8 mouse cellular contexts compared by ENCODE assay signal in genomic region chr17:36110641-36111509, GRCm38 (mm10). TPM values are rescaled to one million over a fixed set of nuclear protein-coding genes. Genes with fewer than 3 reads are reported as not detected.
A peak's percentile ranks its signal among the peaks of the same experiment; 100 is the strongest.
DNase-seq lines count a peak whose midpoint lies in the region; ATAC-seq and TF ChIP-seq lines count a peak whose summit lies in the region.
"Not testable (repeated sequence)": the region's sequence is repeated elsewhere in the genome, so short reads cannot be mapped to it uniquely, and the experiment has no call there.
"Had no signal": no experiment of that assay in that cellular context is flagged by ENCODE, and none has a peak within 500 bp of the region (broad histone marks: within the 10 kb centered on the region; RNA-seq: fewer than 3 reads in every experiment).

No protein-coding gene starts in this region.

- DNase-seq in kidney, adult 18-20 months: peak; percentile 59
- DNase-seq in liver, adult 2 months (ENCODE audit: extremely low read depth, low read depth, low spot score): not testable (repeated sequence)
- peak; percentile 36 for DNase-seq in midbrain, embryonic 10.5 days (ENCODE audit: low spot score)
- DNase-seq in right cerebral cortex, adult 18-20 months: peak; percentile 31

- not testable (repeated sequence) for TF ChIP-seq POLR2A in bone marrow, adult 2 months (IDR thresholded peaks at IDR 0.05; ENCODE audit: borderline replicate concordance, control insufficient read depth, low read depth, low read length); embryonic fibroblast, embryonic 13.5 days (IDR thresholded peaks at IDR 0.05; ENCODE audit: low read depth, low read length); liver, adult 2 months (IDR thresholded peaks at IDR 0.05; ENCODE audit: extremely low read depth, insufficient read depth, low read length)

- 2% methylated on average over 57 of the region's 57 CpGs for WGBS in bone marrow, adult 2 months
- WGBS in heart, embryonic 13.5 days: under 1% methylated on average over 57 of the region's 57 CpGs
- 3% methylated on average over 57 of the region's 57 CpGs for WGBS in liver, adult 2 months
- WGBS in midbrain, embryonic 10.5 days: under 1% methylated on average over 57 of the region's 57 CpGs

- peak overlapping the region; percentile 73 for H3K4me2 ChIP-seq in heart, embryonic 13.5 days

- peak overlapping the region; percentile 51 for H3K4me3 ChIP-seq in bone marrow, adult 2 months (replicated peaks; ENCODE audit: control insufficient read depth, low read depth, low read length)
- peak overlapping the region; percentile 8 for H3K4me3 ChIP-seq in embryonic fibroblast, embryonic 13.5 days (ENCODE audit: insufficient read depth, low read length)
- H3K4me3 ChIP-seq in heart, embryonic 13.5 days: peak overlapping the region; percentile 46
- H3K4me3 ChIP-seq in liver, adult 2 months (ENCODE audit: insufficient read depth, low read depth, low read length): peak overlapping the region; percentile 54; the same call in 1 of the 2 replicates
- H3K4me3 ChIP-seq in midbrain, embryonic 10.5 days: peak overlapping the region; percentile 58

- H3K36me3 ChIP-seq in heart, embryonic 13.5 days; liver, adult 2 months (ENCODE audit: control insufficient read depth, insufficient read depth, low read length); midbrain, embryonic 10.5 days: not testable (repeated sequence)

- not testable (repeated sequence) for H3K79me2 ChIP-seq in liver, adult 2 months (ENCODE audit: control insufficient read depth, insufficient read depth, low read length)

- not testable (repeated sequence) for H3K4me1 ChIP-seq in bone marrow, adult 2 months (ENCODE audit: control insufficient read depth, insufficient read depth, low read length); embryonic fibroblast, embryonic 13.5 days (ENCODE audit: control insufficient read depth, insufficient read depth, low read length); heart, embryonic 13.5 days; liver, adult 2 months (ENCODE audit: control insufficient read depth, insufficient read depth, low read length)
- peaks cover 16% of the 10 kb centered on the region for H3K4me1 ChIP-seq in midbrain, embryonic 10.5 days

- H3K27me3 ChIP-seq in heart, embryonic 13.5 days (replicated peaks): peaks cover 60% of the 10 kb centered on the region
- not testable (repeated sequence) for H3K27me3 ChIP-seq in liver, adult 2 months (ENCODE audit: control insufficient read depth, insufficient read depth, low read length)
- H3K27me3 ChIP-seq in midbrain, embryonic 10.5 days (ENCODE audit: low read depth, poor library complexity, severe bottlenecking): peaks cover 43% of the 10 kb centered on the region

- H3K27ac ChIP-seq in bone marrow, adult 2 months (ENCODE audit: control insufficient read depth, insufficient read depth, low read depth, low read length, poor library complexity); embryonic fibroblast, embryonic 13.5 days (ENCODE audit: insufficient read depth, low read length); heart, embryonic 13.5 days (replicated peaks); liver, adult 2 months (replicated peaks; ENCODE audit: insufficient read depth, low read depth, low read length); midbrain, embryonic 10.5 days (replicated peaks): not testable (repeated sequence)

- ATAC-seq in heart, embryonic 13.5 days (ENCODE audit: extremely low read depth, insufficient number of reproducible peaks, low FRiP score, low TSS enrichment): not testable (repeated sequence)

- H3K9me3 ChIP-seq in heart, embryonic 13.5 days; midbrain, embryonic 10.5 days (replicated peaks): not testable (repeated sequence)

- not testable (repeated sequence) for TF ChIP-seq CTCF in bone marrow, adult 2 months (IDR thresholded peaks at IDR 0.05; ENCODE audit: control insufficient read depth, insufficient read depth, low read length); embryonic fibroblast, embryonic 13.5 days (IDR thresholded peaks at IDR 0.05; ENCODE audit: borderline replicate concordance, insufficient read depth, low read length)
- TF ChIP-seq CTCF in liver, adult 2 months (IDR thresholded peaks at IDR 0.05; ENCODE audit: low read depth, low read length): peak; percentile 22; the same call in 1 of the 2 replicates

- H3K9ac ChIP-seq in heart, embryonic 13.5 days: peak overlapping the region; percentile 59
- peak overlapping the region; percentile 31 for H3K9ac ChIP-seq in liver, adult 2 months (ENCODE audit: low read depth, low read length)

RNA-seq across cellular contexts. Expression of gene Gm19684, which starts 10.6 kb away (rescaled TPM):
- 1.2 TPM in 1 of 2 replicates, not detected in the other for polyA plus RNA-seq in bone marrow, adult 2 months (2011; ENCODE audit: insufficient read depth, insufficient read length, low replicate concordance, missing spikeins)
- polyA plus RNA-seq in embryonic fibroblast, embryonic 13.5 days (2011; ENCODE audit: insufficient read length, low read depth, missing spikeins): not detected in 2 replicates
- not detected in 2 replicates for polyA plus RNA-seq in heart, embryonic 13.5 days (2015; fragmentation: Nextera tagmentation; extraction: Ambion mirVana)
- total RNA-seq in liver, adult 2 months (2014; rRNA removed): 0.18 and 0.47 TPM in 2 replicates
- 0.10 and 0.11 TPM in 2 replicates for polyA plus RNA-seq in liver, adult 2 months (2012; rRNA removed)
- not detected in 2 replicates for polyA plus RNA-seq in midbrain, embryonic 10.5 days (2016; fragmentation: Nextera tagmentation; extraction: Ambion mirVana)

RNA-seq across cellular contexts. Expression of gene Gm7030, which starts 18.4 kb away (rescaled TPM):
- not detected in 2 replicates for polyA plus RNA-seq in bone marrow, adult 2 months (2011; ENCODE audit: insufficient read depth, insufficient read length, low replicate concordance, missing spikeins)
- polyA plus RNA-seq in embryonic fibroblast, embryonic 13.5 days (2011; ENCODE audit: insufficient read length, low read depth, missing spikeins): not detected in 2 replicates
- polyA plus RNA-seq in heart, embryonic 13.5 days (2015; fragmentation: Nextera tagmentation; extraction: Ambion mirVana): not detected in 2 replicates
- not detected in 2 replicates for total RNA-seq in liver, adult 2 months (2014; rRNA removed)
- not detected in 2 replicates for polyA plus RNA-seq in liver, adult 2 months (2012; rRNA removed)
- not detected in 2 replicates for polyA plus RNA-seq in midbrain, embryonic 10.5 days (2016; fragmentation: Nextera tagmentation; extraction: Ambion mirVana)
- total RNA-seq: adrenal gland, postnatal 14 days had no signal

RNA-seq across cellular contexts. Expression of gene Gm11127, which starts 52.7 kb away (rescaled TPM):
- not detected in 2 replicates for polyA plus RNA-seq in bone marrow, adult 2 months (2011; ENCODE audit: insufficient read depth, insufficient read length, low replicate concordance, missing spikeins)
- polyA plus RNA-seq in embryonic fibroblast, embryonic 13.5 days (2011; ENCODE audit: insufficient read length, low read depth, missing spikeins): not detected in 2 replicates
- not detected in 2 replicates for polyA plus RNA-seq in heart, embryonic 13.5 days (2015; fragmentation: Nextera tagmentation; extraction: Ambion mirVana)
- 0.13 TPM in 1 of 2 replicates, not detected in the other for total RNA-seq in liver, adult 2 months (2014; rRNA removed)
- polyA plus RNA-seq in liver, adult 2 months (2012; rRNA removed): 0.06 TPM in 1 of 2 replicates, not detected in the other
- not detected in 2 replicates for polyA plus RNA-seq in midbrain, embryonic 10.5 days (2016; fragmentation: Nextera tagmentation; extraction: Ambion mirVana)

RNA-seq across cellular contexts. Expression of gene Gm8909, which starts 57.5 kb away (rescaled TPM):
- 3.0 TPM in 1 of 2 replicates, not detected in the other for polyA plus RNA-seq in bone marrow, adult 2 months (2011; ENCODE audit: insufficient read depth, insufficient read length, low replicate concordance, missing spikeins)
- polyA plus RNA-seq in embryonic fibroblast, embryonic 13.5 days (2011; ENCODE audit: insufficient read length, low read depth, missing spikeins): not detected in 2 replicates
- 1.3 and 1.9 TPM in 2 replicates for polyA plus RNA-seq in heart, embryonic 13.5 days (2015; fragmentation: Nextera tagmentation; extraction: Ambion mirVana)
- not detected in 2 replicates for total RNA-seq in liver, adult 2 months (2014; rRNA removed)
- not detected in 2 replicates for polyA plus RNA-seq in liver, adult 2 months (2012; rRNA removed)
- 0.22 TPM in 1 of 2 replicates, not detected in the other for polyA plus RNA-seq in midbrain, embryonic 10.5 days (2016; fragmentation: Nextera tagmentation; extraction: Ambion mirVana)
- total RNA-seq: adrenal gland, postnatal 14 days had no signal

Comparison
In these comparisons a context has a peak if more than half of its experiments do, and no peak if none do; other contexts are left out.
1. H3K4me3 ChIP-seq: peak in every context shown above with its lines; median percentile 58 in midbrain, embryonic 10.5 days; 54 in liver, adult 2 months; 51 in bone marrow, adult 2 months; 46 in heart, embryonic 13.5 days; 8 in embryonic fibroblast, embryonic 13.5 days.